41 mouse cellular contexts compared by ENCODE assay signal in the genomic region with DNA sequence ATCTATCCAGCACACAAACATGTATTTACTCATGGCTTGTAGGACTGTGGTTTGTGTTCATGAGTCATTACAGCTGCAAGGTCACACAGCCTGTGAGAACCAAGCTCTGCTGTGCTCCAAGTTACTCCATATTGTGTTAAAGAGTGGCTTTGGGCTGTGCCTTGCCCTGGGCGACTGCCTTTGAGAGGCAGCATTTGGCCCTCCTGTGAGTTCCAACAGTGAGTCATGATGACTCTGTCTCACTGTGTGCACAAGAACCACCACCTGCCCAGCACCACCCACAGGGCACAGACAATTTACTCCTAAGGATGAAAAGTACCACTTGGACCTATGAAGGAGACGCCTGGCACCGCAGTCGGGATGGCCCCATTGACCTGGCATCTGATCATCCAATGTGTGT. TPM values are rescaled to one million over a fixed set of nuclear protein-coding genes. Genes with fewer than 3 reads are reported as not detected.
DNase-seq lines count a peak whose midpoint lies in the region; ATAC-seq and TF ChIP-seq lines count a peak whose summit lies in the region.
"Had no signal": no experiment of that assay in that cellular context is flagged by ENCODE, and none has a peak within 500 bp of the region (broad histone marks: within the 10 kb centered on the region; RNA-seq: fewer than 3 reads in every experiment).

No protein-coding gene starts in this region.

- H3K4me3 ChIP-seq in myocyte, result no peak overlapping the region
- no peak overlapping the region for H3K4me3 ChIP-seq in midbrain, embryonic 15.5 days
- H3K4me3 ChIP-seq: erythroblast, embryonic 14.5 days; forebrain, embryonic 12.5 days; heart, embryonic 10.5 days; heart, embryonic 15.5 days; intestine, embryonic 15.5 days; limb, embryonic 10.5 days; limb, embryonic 15.5 days; liver, embryonic 13.5 days; midbrain, embryonic 13.5 days had no signal

- no peak overlapping the region for H3ac ChIP-seq in myocyte (ENCODE audit: control insufficient read depth, insufficient read length)

- H3K27ac ChIP-seq in midbrain, embryonic 15.5 days, result no peak overlapping the region
- H3K27ac ChIP-seq: forebrain, embryonic 12.5 days; heart, embryonic 10.5 days; heart, embryonic 15.5 days; intestine, embryonic 15.5 days; kidney, postnatal 0 days; limb, embryonic 10.5 days; limb, embryonic 15.5 days; liver, embryonic 13.5 days; macrophage; midbrain, embryonic 13.5 days had no signal

- WGBS in midbrain, embryonic 15.5 days, result 92% methylated on average over 4 of the region's 4 CpGs

- H3K9me3 ChIP-seq in midbrain, embryonic 15.5 days, result no peaks in the 10 kb centered on the region
- H3K9me3 ChIP-seq: forebrain, embryonic 12.5 days; heart, embryonic 10.5 days; heart, embryonic 15.5 days; intestine, embryonic 15.5 days; limb, embryonic 10.5 days; limb, embryonic 15.5 days; liver, embryonic 13.5 days; midbrain, embryonic 13.5 days had no signal

- H3K27me3 ChIP-seq in myocyte (ENCODE audit: control insufficient read depth, insufficient read depth, insufficient read length), result no peaks in the 10 kb centered on the region
- no peaks in the 10 kb centered on the region for H3K27me3 ChIP-seq in midbrain, embryonic 15.5 days (replicated peaks)
- H3K27me3 ChIP-seq: forebrain, embryonic 12.5 days; heart, embryonic 15.5 days; intestine, embryonic 15.5 days; liver, embryonic 13.5 days had no signal

- TF ChIP-seq POLR2A in myocyte (IDR thresholded peaks at IDR 0.05; ENCODE audit: insufficient read length, low read depth), result no peak

- H3K79me2 ChIP-seq in myocyte (ENCODE audit: control insufficient read depth, insufficient read depth), result no peaks in the 10 kb centered on the region

- no peak for ATAC-seq in midbrain, embryonic 15.5 days (replicated peaks)
- ATAC-seq: forebrain, postnatal 0 days; hindbrain, embryonic 16.5 days; intestine, embryonic 15.5 days; midbrain, embryonic 13.5 days had no signal

- DNase-seq in adrenal gland, postnatal 14 days, result peak; percentile 23
- no peak for DNase-seq in adrenal gland, postnatal 10 days
- DNase-seq in NIH3T3 (ENCODE audit: low read depth), result peak; percentile 61
- no peak for DNase-seq in frontal cortex, postnatal 10 days (ENCODE audit: low spot score in 2 of 2)
- no peak for DNase-seq in kidney, adult 8-10 months
- DNase-seq: cerebellum, adult 2 months; cerebellum, postnatal 14 days; forebrain, postnatal 0 days; gastrocnemius, postnatal 14 days; kidney, adult 2 months; layer of hippocampus, adult 9-11 months; liver, embryonic 13.5 days; lung, adult 2 months; lung, postnatal 10 days; right cerebral cortex, adult 18-20 months; thymus, adult 2 months; thymus, postnatal 36 days had no signal

- H3K9ac ChIP-seq in midbrain, embryonic 15.5 days, result no peak overlapping the region
- H3K9ac ChIP-seq: forebrain, embryonic 12.5 days; forebrain, postnatal 0 days; heart, embryonic 15.5 days; intestine, embryonic 15.5 days; limb, embryonic 15.5 days; liver, embryonic 13.5 days; midbrain, embryonic 13.5 days had no signal

- no peaks in the 10 kb centered on the region for H3K4me1 ChIP-seq in midbrain, embryonic 15.5 days
- H3K4me1 ChIP-seq: forebrain, embryonic 12.5 days; heart, embryonic 15.5 days; intestine, embryonic 15.5 days; limb, embryonic 15.5 days; liver, embryonic 13.5 days; midbrain, embryonic 13.5 days had no signal

- H3K4me2 ChIP-seq in myocyte (ENCODE audit: low read depth), result peak overlapping the region; percentile 14
- H3K4me2 ChIP-seq in midbrain, embryonic 15.5 days, result no peak overlapping the region
- H3K4me2 ChIP-seq: forebrain, embryonic 12.5 days; heart, embryonic 15.5 days; intestine, embryonic 15.5 days; limb, embryonic 15.5 days; liver, embryonic 13.5 days; midbrain, embryonic 13.5 days had no signal

- H3K36me3 ChIP-seq in myocyte (ENCODE audit: control insufficient read depth, insufficient read depth), result no peaks in the 10 kb centered on the region
- H3K36me3 ChIP-seq in midbrain, embryonic 15.5 days (replicated peaks), result no peaks in the 10 kb centered on the region
- H3K36me3 ChIP-seq: forebrain, embryonic 12.5 days; heart, embryonic 10.5 days; heart, embryonic 15.5 days; intestine, embryonic 15.5 days; limb, embryonic 10.5 days; limb, embryonic 15.5 days; liver, embryonic 13.5 days; midbrain, embryonic 13.5 days had no signal

TF ChIP-seq in myocyte, 11 proteins besides CTCF, POLR2A, EP300 and RAD21:
- TF ChIP-seq MYOD1 (IDR thresholded peaks at IDR 0.05; ENCODE audit: control insufficient read depth in 1 of 3, insufficient read length in 2 of 3, low read depth in 2 of 3) (peak in 1 of 3 experiments; percentile 44), USF1 (IDR thresholded peaks at IDR 0.05; ENCODE audit: low read depth) (no peak), REST (IDR thresholded peaks at IDR 0.05; ENCODE audit: insufficient read depth, insufficient read length) (no peak), MYOG (IDR thresholded peaks at IDR 0.05; ENCODE audit: control insufficient read depth in 1 of 3, insufficient read depth in 1 of 3, insufficient read length in 2 of 3, low read depth in 2 of 3) (no peak)

RNA-seq across cellular contexts. Expression of a gene that starts 7.2 kb away (rescaled TPM):
- not detected in 2 replicates for total RNA-seq in adrenal gland, postnatal 14 days (2021)
- not detected for total RNA-seq in adrenal gland, postnatal 10 days (2021)
- not detected for polyA plus RNA-seq in myocyte (2012; fragmentation: generic; extraction: Trizol)
- polyA plus RNA-seq in midbrain, embryonic 15.5 days (2015; fragmentation: Nextera tagmentation; extraction: Ambion mirVana), result not detected in 2 replicates
- total RNA-seq: gastrocnemius, postnatal 14 days; granulocyte monocyte progenitor cell, adult 5-6 weeks; heart, postnatal 25 days; left cerebral cortex, postnatal 10 days; megakaryocyte-erythroid progenitor cell, adult 5-6 weeks; MEL had no signal
- polyA plus RNA-seq: cortical plate, adult 2 months; embryonic facial prominence, embryonic 14.5 days; erythroblast, embryonic 14.5 days; forebrain, embryonic 12.5 days; heart, embryonic 10.5 days; heart, embryonic 15.5 days; hindbrain, embryonic 11.5 days; hindbrain, embryonic 16.5 days; kidney, adult 2 months; kidney, postnatal 0 days; limb, embryonic 10.5 days; limb, embryonic 15.5 days; liver, embryonic 13.5 days; macrophage; midbrain, embryonic 13.5 days; neural tube, embryonic 11.5 days; thymus, adult 2 months had no signal

RNA-seq across cellular contexts. Expression of a gene that starts 11.4 kb away (rescaled TPM):
- total RNA-seq in adrenal gland, postnatal 14 days (2021), result 4.4 and 8.0 TPM in 2 replicates
- total RNA-seq in adrenal gland, postnatal 10 days (2021), result 1 to 10 TPM; 2.8 to 3.9 TPM
- polyA plus RNA-seq in myocyte (2012; fragmentation: generic; extraction: Trizol), result 0.30 TPM
- polyA plus RNA-seq in midbrain, embryonic 15.5 days (2015; fragmentation: Nextera tagmentation; extraction: Ambion mirVana), result not detected in 2 replicates
- total RNA-seq: forebrain, postnatal 0 days; gastrocnemius, postnatal 14 days; granulocyte monocyte progenitor cell, adult 5-6 weeks; heart, postnatal 25 days; left cerebral cortex, postnatal 10 days; megakaryocyte-erythroid progenitor cell, adult 5-6 weeks; MEL; monocyte, adult 5-6 weeks had no signal
- polyA plus RNA-seq: cerebellum, adult 2 months; cortical plate, adult 2 months; erythroblast, embryonic 14.5 days; forebrain, embryonic 12.5 days; forebrain, postnatal 0 days; heart, embryonic 15.5 days; hindbrain, embryonic 16.5 days; kidney, adult 2 months; limb, embryonic 10.5 days; liver, embryonic 13.5 days; lung, adult 2 months; macrophage; midbrain, embryonic 13.5 days; neural tube, embryonic 11.5 days; spleen, adult 2 months had no signal

RNA-seq across cellular contexts. Expression of a gene that starts 31.9 kb away (rescaled TPM):
- not detected in 2 replicates for total RNA-seq in adrenal gland, postnatal 14 days (2021)
- not detected for total RNA-seq in adrenal gland, postnatal 10 days (2021)
- polyA plus RNA-seq in myocyte (2012; fragmentation: generic; extraction: Trizol), result 0.04 TPM
- not detected in 2 replicates for polyA plus RNA-seq in midbrain, embryonic 15.5 days (2015; fragmentation: Nextera tagmentation; extraction: Ambion mirVana)
- total RNA-seq: forebrain, postnatal 0 days; gastrocnemius, postnatal 14 days; granulocyte monocyte progenitor cell, adult 5-6 weeks; heart, postnatal 25 days; left cerebral cortex, postnatal 10 days; megakaryocyte-erythroid progenitor cell, adult 5-6 weeks; MEL; monocyte, adult 5-6 weeks had no signal
- polyA plus RNA-seq: cerebellum, adult 2 months; cortical plate, adult 2 months; embryonic facial prominence, embryonic 14.5 days; erythroblast, embryonic 14.5 days; forebrain, embryonic 12.5 days; forebrain, postnatal 0 days; heart, embryonic 10.5 days; heart, embryonic 15.5 days; hindbrain, embryonic 11.5 days; hindbrain, embryonic 16.5 days; kidney, adult 2 months; kidney, postnatal 0 days; limb, embryonic 10.5 days; limb, embryonic 15.5 days; liver, embryonic 13.5 days; lung, adult 2 months; macrophage; midbrain, embryonic 13.5 days; neural tube, embryonic 11.5 days; spleen, adult 2 months had no signal

RNA-seq across cellular contexts. Expression of a gene that starts 36.8 kb away (rescaled TPM):
- 13.6 and 14.2 TPM in 2 replicates for total RNA-seq in adrenal gland, postnatal 14 days (2021)
- total RNA-seq in adrenal gland, postnatal 10 days (2021), result 10 to 100 TPM; 11.2 to 14.4 TPM
- 33.1 TPM for polyA plus RNA-seq in myocyte (2012; fragmentation: generic; extraction: Trizol)
- polyA plus RNA-seq in midbrain, embryonic 15.5 days (2015; fragmentation: Nextera tagmentation; extraction: Ambion mirVana), result 13.3 and 14.1 TPM in 2 replicates

RNA-seq across cellular contexts. Expression of a gene that starts 48.9 kb away (rescaled TPM):
- total RNA-seq in adrenal gland, postnatal 14 days (2021), result not detected in 2 replicates
- not detected for total RNA-seq in adrenal gland, postnatal 10 days (2021)
- polyA plus RNA-seq in myocyte (2012; fragmentation: generic; extraction: Trizol), result 0.10 TPM
- polyA plus RNA-seq in midbrain, embryonic 15.5 days (2015; fragmentation: Nextera tagmentation; extraction: Ambion mirVana), result 0.06 and 0.12 TPM in 2 replicates
- total RNA-seq: granulocyte monocyte progenitor cell, adult 5-6 weeks; megakaryocyte-erythroid progenitor cell, adult 5-6 weeks had no signal
- polyA plus RNA-seq: erythroblast, embryonic 14.5 days; hindbrain, embryonic 11.5 days; kidney, postnatal 0 days; limb, embryonic 15.5 days; liver, embryonic 13.5 days; macrophage; neural tube, embryonic 11.5 days had no signal

Comparison
In these comparisons a context has a peak if more than half of its experiments do, and no peak if none do; other contexts are left out.
1. DNase-seq: peak in adrenal gland, postnatal 14 days (single experiment) and NIH3T3 (single experiment); none in adrenal gland, postnatal 10 days (single experiment), frontal cortex, postnatal 10 days (0 of 2) and kidney, adult 8-10 months (0 of 2).